Mouse (Mus musculus) left cerebral cortex, postnatal 4 days (tissue): ENCODE data around the gene Krtap3-2. TPM values are rescaled to one million over a fixed set of nuclear protein-coding genes. Genes with fewer than 3 reads are reported as not detected.
"Not testable (repeated sequence)": the region's sequence is repeated elsewhere in the genome, so short reads cannot be mapped to it uniquely, and the experiment has no call there.

ENCODE experiments used
- DNase-seq: peaks from one replicate; pipeline ENCODE4 v3.0.0-alpha.2; 2022
- intact Hi-C: fragments of 180-260 bp; cut with DNase I; formaldehyde crosslinking; loops from one replicate; pipeline ENCODE4 v1.15.1; 2025
- total RNA-seq, 2 experiments: library from RNA; stranded (reverse); gene quantifications; 2 replicates each; pipeline ENCODE4 v1.2.3; 2021

Krtap3-2 gene
- not detected for total RNA-seq

GRCm38 (mm10) chr11:99556753-99557152 is at the start of gene Krtap3-2:
Gene Krtap3-2, minus strand, starts transcription at chr11:99556853.
- DNase-seq: no peak
- intact Hi-C loops: no loop called here

GRCm38 (mm10) chr11:99603208-99603607 is 46.6 kb upstream of the Krtap3-2 start, which contains the start of gene Gm11938:
Gene Gm11938, minus strand, starts transcription at chr11:99603308.
- DNase-seq, intact Hi-C loops: not testable (repeated sequence)

GRCm38 (mm10) chr11:99597742-99598141 is 41.1 kb upstream of the Krtap3-2 start, which contains the start of gene Krtap9-3:
Gene Krtap9-3, minus strand, starts transcription at chr11:99598105.
- intact Hi-C loops, DNase-seq: not testable (repeated sequence)

GRCm38 (mm10) chr11:99590981-99591380 is 34.3 kb upstream of the Krtap3-2 start, which contains the start of gene Krtap1-3:
Gene Krtap1-3, minus strand, starts transcription at chr11:99591339.
- intact Hi-C loops: no loop called here
- DNase-seq: no peak

GRCm38 (mm10) chr11:99585096-99585495 is 28.4 kb upstream of the Krtap3-2 start:
- DNase-seq: no peak
- intact Hi-C loops: no loop called here

GRCm38 (mm10) chr11:99583245-99583704 is 26.6 kb upstream of the Krtap3-2 start, which contains the start of gene Krtap1-4:
Gene Krtap1-4, minus strand, starts transcription at chr11:99583654.
- intact Hi-C loops: no loop called here
- no peak for DNase-seq

GRCm38 (mm10) chr11:99581564-99581963 is 24.9 kb upstream of the Krtap3-2 start:
- no peak for DNase-seq
- intact Hi-C loops: no loop called here

- no peak for DNase-seq
- intact Hi-C loops: no loop called here
Observed at GRCm38 (mm10) chr11:99581051-99581450, 24.4 kb upstream of the Krtap3-2 start.

- intact Hi-C loops: no loop called here
- no peak for DNase-seq
Observed at GRCm38 (mm10) chr11:99580636-99581035, 24.0 kb upstream of the Krtap3-2 start, which contains the start of gene Krtap1-5. Gene Krtap1-5, minus strand, starts transcription at chr11:99581016.

GRCm38 (mm10) chr11:99574106-99574505 is 17.5 kb upstream of the Krtap3-2 start:
- intact Hi-C loops: no loop called here

GRCm38 (mm10) chr11:99573164-99573563 is 16.5 kb upstream of the Krtap3-2 start:
- DNase-seq: no peak
- intact Hi-C loops: no loop called here

More at GRCm38 (mm10) chr11:99574106-99574505, 17.5 kb upstream of the Krtap3-2 start:
- peak; percentile 78 for DNase-seq

- intact Hi-C loops: no loop called here
- no peak for DNase-seq
Observed at GRCm38 (mm10) chr11:99566530-99566929, 9.9 kb upstream of the Krtap3-2 start, which contains the start of gene Krtap3-1. Gene Krtap3-1, minus strand, starts transcription at chr11:99566630.

GRCm38 (mm10) chr11:99562580-99562979 is 5.9 kb upstream of the Krtap3-2 start:
- DNase-seq: no peak
- intact Hi-C loops: no loop called here

- no peak for DNase-seq
- intact Hi-C loops: no loop called here
Observed at GRCm38 (mm10) chr11:99559366-99559765, 2.7 kb upstream of the Krtap3-2 start, which contains the start of gene Gm11939. Gene Gm11939, minus strand, starts transcription at chr11:99559466.

- no peak for DNase-seq
- intact Hi-C loops: no loop called here
Observed at GRCm38 (mm10) chr11:99557976-99558745, 1.5 kb upstream of the Krtap3-2 start.

GRCm38 (mm10) chr11:99556195-99556594 is 458 bp downstream of the Krtap3-2 start:
- intact Hi-C loops: no loop called here
- DNase-seq: no peak

GRCm38 (mm10) chr11:99550765-99551164 is 5.9 kb downstream of the Krtap3-2 start, which contains the start of gene Krtap3-3:
Gene Krtap3-3, minus strand, starts transcription at chr11:99550865.
- no peak for DNase-seq
- intact Hi-C loops: no loop called here

GRCm38 (mm10) chr11:99547892-99548291 is 8.8 kb downstream of the Krtap3-2 start:
- DNase-seq: no peak
- intact Hi-C loops: no loop called here

- peak; percentile 90 for DNase-seq
- intact Hi-C loops: no loop called here
Observed at GRCm38 (mm10) chr11:99539721-99540120, 16.9 kb downstream of the Krtap3-2 start.

GRCm38 (mm10) chr11:99521288-99521860 is 35.3 kb downstream of the Krtap3-2 start, which contains the start of gene Krt39:
Gene Krt39, minus strand, starts transcription at chr11:99521338.
- no peak for DNase-seq
- intact Hi-C loops: no loop called here

- intact Hi-C loops: no loop called here
- no peak for DNase-seq
Observed at GRCm38 (mm10) chr11:99514098-99514497, 42.6 kb downstream of the Krtap3-2 start.
